Mouse (Mus musculus) spleen, postnatal 36 days (tissue): ENCODE results near the gene Man2a2.
A peak's percentile ranks its signal among the peaks of the same experiment; 100 is the strongest.
"Not testable (repeated sequence)": the region's sequence is repeated elsewhere in the genome, so short reads cannot be mapped to it uniquely, and the experiment has no call there.

Source experiments
- DNase-seq, 2 experiments: peaks; one replicate each; pipeline ENCODE4 v3.0.0; 2022; ENCODE audit warnings: low spot score in 2 of 2, mixed read lengths in 1 of 2

Man2a2 gene

DNA sequence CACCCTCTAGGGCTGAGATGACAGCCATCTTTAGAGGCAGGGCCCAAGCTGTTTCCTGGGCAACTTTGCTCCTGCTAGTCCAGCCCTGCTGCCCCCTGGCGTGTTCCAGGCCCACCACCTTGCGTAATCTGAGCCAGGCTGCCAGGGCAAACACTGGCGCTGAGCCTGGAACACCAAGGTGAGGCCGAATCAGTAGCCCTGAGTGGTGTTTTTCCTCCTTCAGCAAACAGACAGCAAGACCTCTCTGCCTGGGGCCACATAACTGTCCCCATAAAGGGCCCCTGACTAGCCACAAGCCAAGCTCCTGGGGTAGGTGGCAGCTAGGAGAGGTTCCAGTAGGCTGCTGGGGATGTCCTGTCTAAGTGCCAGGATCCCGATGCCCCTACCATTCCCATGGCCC lies 28.9 kb upstream of the Man2a2 start:
- DNase-seq, result no peak

DNA sequence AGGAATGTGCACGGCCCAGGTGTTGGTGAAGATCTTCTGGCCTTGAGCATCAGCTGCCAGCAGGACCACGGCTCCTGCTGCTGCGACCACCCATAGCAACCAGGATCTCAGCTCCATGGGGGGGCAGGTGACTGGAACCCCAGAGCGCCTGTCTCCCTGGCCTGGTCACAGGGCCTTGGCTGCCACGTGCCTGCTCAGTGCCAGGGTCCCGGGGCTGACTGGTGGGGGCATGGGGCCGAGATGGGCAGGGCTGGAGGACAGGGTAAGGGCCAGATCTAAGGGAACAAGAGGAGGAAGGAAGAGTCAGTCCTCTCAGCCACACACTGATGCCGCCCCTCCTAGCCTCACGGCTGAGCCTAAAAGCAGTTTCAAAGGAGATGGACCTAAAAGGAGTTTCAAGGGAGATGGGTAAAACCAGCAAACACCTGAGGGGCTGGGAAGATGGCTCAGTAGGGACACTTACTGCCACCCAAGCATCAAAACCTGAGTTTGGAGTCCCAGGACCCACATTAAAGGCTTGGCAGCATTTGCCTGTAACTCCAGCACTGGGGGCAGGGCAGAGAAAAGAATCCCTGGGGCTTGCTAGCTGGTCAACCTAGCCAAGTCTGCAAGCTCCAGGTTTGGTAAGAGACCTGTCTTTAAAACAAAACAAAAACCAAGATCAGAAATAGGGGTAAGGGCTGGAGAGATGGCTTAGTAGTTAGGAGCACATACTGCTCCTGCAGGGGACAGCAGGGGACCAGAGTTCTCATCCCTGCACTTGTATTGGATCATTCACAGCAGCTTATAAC lies 27.7 kb upstream of the Man2a2 start:
- no peak for DNase-seq

DNA sequence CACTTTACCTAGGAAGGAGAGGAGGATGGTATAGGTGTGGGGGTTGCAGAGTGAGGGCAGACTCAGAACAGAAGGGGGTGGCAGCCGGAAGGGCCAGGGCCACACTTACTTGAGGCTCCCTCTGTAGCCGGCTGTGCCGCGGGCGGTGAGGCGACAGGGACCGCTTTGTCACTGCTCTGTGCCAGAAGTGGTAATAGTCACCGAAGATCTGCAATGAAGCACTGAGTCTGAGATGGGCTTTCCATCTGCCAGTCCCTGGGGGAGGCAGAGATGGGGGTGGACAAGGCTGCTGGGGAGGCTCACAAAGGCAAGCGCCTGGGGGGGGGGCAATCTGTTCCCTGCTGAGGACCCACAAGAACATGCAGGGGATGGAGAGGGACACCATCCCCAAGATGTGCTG lies 26.8 kb upstream of the Man2a2 start:
- no peak for DNase-seq

DNA sequence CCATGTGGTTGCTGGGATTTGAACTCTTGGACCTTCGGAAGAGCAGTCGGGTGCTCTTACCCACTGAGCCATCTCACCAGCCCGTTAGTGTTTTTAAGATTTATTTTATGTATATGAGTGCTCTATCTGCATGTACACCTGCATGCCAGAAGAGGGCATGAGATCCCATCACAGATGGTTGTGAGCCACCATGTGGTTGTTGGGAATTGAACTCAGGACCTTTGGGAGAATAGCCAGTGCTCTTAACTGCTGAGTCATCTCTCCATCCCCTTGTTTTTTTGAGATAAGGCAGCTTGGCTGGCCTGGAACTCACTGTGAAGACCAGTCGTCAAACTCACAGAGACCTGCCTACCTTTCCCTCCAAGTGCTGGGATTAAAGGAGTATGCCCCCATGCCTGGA lies 25.3 kb upstream of the Man2a2 start:
- not testable (repeated sequence) for DNase-seq

DNA sequence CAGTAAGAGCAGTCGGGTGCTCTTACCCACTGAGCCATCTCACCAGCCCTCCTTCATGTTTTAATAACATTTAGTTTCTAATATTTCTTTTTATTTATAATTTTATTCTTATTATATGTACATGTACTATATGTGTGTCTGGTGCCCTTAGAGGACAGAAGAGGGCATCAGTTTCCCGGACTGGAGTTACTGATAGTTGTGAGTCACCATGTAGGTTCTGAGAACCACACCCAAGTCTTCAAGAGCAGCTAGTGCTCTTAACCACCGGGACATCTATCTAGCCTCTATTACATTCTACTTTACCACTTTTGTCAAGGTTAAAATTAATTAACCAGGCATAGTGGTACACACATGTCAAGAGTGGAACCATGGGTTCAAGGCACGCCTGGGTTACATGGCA lies 23.4 kb upstream of the Man2a2 start:
- DNase-seq, result no peak

DNA sequence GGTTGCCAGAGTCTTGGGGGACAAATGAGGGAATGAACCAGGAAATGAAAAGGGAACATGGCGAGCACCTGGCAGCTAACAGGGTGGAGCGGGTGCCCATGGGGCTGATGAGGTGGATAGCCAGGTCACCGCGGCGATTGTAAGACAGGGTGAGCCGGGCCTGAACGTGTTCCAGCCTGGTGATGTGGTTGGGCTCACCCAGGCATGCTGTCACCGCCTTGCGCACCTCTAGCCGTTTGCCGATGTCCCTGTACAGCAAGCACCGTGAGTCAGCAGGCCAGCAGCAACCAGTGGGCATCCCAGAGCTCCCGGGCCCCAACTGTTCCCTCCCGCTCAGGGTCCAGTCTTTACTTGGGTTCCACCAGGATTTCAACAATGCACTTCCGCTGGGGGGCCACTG lies 20.9 kb upstream of the Man2a2 start:
- DNase-seq, result no peak

DNA sequence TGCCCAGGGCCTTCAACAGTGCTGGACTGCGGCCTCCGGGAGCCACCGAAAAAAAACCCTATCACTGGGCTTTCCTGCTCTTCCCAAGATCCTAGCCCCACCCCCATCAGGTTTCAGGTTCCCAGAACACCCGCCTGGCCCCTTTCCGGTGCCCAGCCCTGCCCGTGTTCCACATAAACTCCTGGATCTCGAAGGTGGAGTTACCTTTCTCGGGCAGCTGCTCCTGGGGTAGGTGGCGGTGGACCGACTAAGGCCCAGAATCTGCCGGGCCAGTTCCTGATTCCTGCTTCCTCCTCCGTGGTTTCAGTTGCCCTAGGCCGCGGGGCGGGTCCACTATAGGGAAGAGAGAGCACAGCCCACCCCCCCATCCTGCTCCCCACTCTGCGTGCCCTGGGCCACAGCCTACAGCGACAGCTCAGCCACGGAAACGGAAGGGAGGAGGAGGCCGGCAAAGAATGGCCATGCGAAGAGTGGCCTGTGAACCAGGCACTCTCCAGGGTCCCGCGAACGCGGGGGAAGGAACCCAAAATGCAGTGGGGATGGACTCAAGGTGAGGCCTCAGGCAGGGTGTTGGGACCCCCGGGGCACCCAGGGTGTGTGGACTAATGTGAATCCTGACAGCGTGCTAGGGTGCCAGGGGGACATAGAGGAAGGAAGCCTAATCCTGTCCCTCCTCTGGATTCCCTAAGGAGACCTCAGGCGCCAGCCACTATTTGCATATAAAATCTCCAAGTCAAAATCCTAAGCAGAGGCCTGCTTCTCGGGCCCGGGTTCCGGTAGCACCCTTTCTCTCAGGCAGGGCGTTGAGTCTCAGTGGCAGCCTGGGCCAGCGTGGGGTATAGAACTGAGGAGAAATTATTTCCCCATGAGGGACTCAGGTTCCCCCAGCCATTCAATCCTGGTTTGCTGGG lies 16.7 kb upstream of the Man2a2 start, which contains the start of gene Fes:
TSS of gene Fes (minus strand) at position 314 of the 911 bp plus-strand sequence.
- DNase-seq, result peak; percentile 73 to 77

DNA sequence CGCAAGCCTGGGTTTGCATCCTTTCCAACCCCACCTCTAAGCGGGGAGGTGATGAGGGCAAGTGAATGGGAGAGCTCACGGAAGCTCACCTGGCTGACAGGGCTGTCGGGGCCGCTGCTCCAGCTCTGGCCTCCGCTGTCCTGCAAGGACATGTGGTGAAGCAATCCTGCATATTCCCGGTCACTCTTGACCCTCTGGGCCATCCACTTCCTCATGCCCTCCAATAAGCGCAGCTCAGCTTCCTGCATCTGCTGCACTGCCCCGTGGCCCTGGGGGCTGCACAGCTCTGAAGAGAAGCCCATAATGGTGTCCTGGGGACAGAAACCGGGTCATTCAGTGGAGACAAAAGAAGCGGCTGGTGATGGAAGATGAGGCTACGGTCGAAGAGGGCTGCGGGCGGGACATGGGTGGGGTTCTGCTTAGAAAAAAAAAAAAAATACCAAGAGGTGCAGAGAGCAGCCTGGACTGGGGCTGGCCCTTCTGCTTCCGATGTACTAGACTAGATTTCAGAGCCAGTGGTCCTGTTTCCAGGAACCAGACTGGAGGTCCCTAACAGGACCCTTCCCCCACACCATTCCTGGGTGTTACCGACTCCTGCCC lies 16.0 kb upstream of the Man2a2 start:
- peak; percentile 39 to 45 for DNase-seq

DNA sequence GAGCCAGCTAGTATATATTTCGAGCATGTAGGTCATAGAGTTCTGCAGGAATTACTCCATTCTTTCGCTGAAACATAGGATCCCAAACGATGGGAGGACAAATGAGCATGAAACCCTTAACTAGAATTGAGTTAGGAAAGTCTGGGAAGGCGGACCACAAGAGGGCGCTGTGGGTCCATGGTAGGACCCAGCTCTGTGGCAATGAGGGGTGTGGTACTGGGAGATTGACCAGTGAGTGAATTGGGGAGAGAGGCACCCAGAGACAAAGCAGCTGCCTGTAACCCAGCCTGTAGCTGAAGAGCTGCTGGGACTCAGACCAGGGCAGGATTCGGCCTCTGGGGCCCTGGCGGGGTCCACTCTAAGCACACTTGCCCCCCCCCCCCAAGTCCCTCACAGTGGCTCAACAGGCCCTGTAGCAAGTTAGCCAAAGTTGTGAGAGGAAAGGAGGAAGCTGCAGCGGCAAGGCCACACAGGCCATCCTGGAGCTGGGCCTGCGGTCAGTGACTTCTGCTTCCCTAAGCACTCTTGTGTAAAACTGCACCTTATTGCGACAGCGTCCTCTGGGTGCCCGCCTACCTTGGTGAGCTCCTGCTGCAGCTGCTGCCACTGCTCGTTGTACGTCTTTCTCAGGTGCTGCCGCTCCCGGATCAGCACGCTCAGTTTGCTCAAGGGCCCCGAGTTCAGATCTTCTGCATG lies 15.2 kb upstream of the Man2a2 start:
- peak; percentile 86 to 89 for DNase-seq

DNA sequence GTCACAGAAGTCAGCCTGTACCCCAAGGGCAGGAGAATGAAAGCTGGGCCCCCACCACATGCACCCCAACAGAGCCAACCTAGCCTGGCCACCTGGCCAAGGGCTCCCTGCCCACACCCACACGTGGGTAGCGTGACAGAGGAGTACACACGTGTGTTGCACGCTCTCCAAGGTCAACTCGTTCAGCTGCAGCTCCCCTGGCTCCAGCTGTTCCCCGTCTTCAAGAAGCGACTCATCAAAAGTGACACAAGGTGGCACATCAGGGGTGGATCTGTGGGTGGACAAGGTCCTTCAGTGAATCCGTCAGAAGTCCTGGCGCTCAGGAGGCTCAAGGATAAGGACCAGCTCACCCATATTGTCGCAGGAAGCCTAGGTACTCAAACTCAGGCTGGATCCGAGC lies 11.7 kb upstream of the Man2a2 start:
- no peak for DNase-seq

DNA sequence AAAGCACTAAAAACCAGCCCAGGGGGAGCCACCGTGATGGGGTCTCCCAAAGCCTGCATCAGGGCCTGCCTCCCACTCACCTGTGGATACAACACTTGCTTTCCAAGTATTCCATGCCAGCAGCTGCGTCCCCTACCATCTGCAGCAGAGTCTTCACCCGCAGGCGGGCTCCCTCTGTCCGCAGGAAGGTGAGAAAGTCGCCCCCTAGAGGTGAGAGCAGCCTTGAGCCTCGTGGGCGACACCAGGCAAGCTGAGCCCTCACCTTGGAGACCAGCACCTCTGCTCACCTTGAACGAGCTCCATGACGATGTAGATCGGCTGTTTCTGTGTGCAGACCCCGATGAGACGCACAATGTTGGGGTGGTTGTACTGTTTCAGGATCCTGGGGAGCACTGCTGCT lies 8.4 kb upstream of the Man2a2 start:
- no peak for DNase-seq

DNA sequence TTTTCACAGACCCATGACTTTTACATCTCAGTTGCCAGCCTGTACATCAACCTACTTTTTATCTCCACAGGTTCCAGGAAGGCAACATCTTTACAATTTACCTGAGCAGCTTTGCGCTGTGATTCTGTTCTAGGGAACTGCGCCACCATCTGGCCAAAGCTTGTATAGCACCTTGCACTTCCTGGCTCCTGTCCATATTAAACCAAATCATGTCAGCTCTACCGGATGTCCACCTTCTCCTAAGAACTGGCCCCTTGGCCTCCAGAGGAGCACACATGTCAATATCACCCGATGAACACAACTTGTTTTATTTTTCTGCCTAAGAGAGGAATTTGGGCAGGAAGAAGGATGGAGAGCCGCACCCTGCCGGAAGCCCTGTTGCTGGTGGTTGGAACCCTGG lies 6.3 kb upstream of the Man2a2 start:
- peak; percentile 43 to 53 for DNase-seq

DNA sequence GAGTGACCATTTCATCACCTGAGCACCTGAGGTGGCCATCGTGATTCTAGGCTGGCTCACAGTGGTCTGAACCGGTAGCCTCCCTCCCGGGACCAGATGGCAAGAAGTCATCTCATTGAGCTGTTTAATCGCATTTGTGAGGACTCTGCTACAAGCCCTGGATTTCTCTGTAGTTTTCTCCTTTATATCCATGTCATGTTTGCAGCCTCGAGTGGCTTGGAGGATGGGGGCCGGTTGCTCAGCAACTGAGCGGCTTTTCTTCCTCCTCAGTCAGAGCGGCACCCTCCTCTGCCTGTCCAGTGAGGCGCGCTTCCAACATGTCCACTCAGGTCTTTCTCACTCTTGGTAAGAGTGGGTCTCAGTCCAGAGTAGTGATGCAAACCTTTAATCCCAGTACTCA lies 5.0 kb upstream of the Man2a2 start:
- no peak for DNase-seq

DNA sequence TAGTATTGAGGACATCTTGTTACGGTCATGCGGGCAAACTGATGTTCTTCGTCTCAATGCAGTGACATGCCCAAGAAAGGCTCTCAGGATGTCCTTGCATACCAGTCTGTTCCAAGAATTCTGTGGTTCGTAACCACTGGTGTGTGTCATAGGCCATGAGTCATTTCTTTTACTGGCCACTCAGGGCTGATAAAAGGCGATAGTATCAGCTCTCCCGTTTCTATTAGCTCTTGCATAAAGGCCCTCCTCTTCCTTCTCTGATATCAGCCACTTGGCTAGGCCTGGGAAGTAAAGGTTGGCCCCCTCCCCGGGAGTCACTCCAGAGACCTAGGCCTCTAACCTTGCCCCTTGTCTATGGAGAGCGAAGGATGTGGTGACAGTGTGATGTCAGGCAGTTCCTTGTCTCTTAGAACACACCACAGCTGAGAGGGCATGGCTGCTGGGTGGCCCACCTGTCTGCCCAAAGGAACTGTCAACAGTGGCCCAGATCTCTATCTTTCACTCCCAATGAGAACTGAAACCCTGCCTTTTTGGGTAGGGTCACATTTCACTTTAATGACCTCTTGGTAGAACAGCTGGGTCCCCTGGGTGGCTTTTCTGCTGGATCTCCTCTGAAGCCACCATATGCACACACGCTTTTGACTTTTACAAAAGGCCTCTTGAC lies 4.3 kb upstream of the Man2a2 start:
- peak in 1 of 2 experiments; percentile 41 for DNase-seq

DNA sequence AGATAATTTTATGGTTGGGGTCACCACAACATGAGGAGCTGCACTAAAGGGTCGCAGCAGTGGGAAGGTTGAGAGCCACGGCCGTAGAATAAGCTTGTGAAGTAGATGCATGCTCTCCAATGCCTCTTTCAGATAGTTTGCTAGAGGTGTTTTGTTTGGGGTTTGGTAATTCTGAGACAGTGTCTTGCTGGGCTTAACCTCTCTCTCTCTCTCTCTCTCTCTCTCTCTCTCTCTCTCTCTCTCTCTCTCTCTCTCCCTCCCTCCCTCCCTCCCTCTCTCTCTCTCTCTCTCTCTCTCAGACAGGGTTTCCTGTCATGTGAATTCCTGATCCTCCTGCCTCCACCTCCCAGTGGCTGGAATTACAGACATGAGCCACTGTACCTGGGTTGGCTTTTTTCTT lies 3.6 kb upstream of the Man2a2 start:
- no peak for DNase-seq

DNA sequence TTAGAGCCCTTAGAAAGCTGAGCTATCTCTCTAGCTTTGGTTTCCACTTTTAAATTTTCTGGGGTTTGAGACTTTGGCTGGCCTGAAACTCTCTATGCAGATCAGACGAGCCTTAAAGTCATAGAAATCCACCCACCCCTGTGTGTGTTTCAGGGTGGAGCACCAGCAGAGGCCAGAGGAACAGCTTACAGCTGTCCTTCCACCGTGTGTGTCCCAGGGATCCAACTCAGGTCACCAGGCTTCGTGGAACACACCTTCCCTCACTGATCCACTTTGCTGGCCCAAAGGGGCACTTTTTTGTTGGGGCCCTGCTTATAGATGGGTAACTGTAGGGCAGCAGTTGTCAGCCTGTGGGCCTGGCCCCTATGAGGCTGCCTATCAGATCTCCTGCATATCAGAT lies 3.1 kb upstream of the Man2a2 start:
- DNase-seq, result no peak

DNA sequence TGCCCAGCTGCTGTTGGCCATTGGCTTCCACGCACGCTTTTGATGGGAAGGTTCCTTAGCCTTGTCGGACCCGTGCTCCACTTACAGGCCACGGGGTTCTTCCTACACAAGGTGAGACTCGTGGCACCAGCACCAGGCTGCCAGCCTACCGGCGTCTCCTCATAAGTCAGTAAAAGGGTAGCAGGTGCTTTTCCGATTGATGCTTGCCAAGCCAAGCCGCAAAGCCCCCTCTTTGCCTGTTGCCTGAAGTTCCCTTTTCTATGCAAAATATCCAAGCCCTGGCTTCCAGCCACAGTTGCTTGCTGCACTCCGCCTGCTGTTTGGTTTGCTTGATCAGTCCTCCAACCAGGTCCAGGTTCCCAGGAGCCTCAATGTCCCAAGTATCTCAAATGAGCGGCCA lies 2.7 kb upstream of the Man2a2 start:
- peak; percentile 60 to 61 for DNase-seq

DNA sequence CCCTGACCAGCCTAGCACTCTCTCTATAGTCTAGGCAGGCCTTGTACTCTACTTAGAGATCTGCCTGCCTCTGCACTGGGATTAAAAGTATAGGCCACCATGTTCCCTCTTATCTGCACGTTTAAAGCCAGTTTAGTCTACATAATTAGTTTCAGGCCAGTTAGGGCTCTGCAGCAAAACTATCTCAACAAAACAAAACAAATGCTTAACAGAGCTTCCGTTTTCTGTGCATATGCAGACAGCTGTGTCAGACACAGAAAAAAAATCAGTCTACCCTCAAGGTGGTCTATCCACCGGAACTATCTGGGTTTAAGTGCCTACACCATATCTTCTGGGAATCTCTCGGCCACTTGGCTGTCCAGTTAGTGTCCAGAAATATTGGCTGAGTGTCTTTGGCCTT lies 2.2 kb upstream of the Man2a2 start:
- no peak for DNase-seq

DNA sequence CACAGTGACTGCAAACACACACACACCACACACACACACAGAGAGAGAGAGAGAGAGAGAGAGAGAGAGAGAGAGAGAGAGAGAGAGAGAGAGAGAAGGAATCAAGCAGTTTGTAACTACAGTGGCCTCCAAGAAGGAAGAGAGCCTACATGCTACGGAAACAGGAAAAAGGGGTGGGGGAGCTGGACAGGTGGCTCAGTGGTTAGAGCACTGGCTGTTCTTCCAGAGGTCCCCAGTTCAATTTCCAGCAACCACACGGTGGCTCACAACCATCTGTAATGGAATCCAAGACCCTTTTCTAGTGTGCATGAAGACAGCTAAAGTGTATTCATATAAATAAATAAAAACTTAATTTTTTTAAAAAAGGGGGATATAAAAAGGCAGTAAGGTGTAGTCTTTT lies 1.5 kb upstream of the Man2a2 start:
- DNase-seq, result no peak

DNA sequence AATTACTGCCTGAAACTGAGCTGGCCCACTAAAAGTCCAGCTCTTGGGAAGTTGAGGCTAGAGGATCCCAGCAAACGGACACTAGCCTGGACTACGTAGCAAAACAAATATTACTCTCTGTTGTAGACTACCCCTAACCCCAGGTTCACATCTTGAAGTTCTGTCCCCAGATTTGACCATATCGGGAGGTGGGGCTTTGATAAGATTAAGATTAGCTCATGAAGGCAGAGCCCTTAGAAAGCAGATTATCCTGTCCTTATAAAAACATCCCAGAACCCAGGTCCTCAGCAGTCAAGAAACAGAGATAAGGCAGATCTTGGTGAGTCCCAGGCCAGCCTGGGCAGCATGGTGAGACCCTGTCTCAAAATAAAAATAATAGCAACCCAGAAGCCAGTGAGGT lies 991 bp upstream of the Man2a2 start:
- DNase-seq, result no peak

DNA sequence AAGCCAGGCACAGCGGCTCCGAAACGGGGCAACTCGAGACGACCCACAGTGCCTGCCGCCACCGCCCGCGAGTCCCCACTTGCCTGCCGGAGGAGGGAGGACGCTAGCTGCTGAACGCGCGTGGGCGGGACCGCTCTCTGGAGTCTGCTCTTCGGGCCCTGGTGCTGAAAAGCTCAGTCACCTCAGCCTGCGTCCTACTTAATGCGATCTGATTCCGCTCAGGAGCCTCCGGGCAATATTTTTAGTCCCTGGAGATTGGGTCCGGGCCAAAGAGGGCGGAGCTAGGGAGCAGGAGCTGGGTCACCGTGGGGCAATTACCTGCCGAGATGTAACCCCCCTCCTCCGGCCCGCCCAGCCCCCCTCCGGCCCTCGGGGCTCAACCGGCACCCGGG lies 530 bp downstream of the Man2a2 start:
- peak; percentile 85 for DNase-seq
